Mouse (Mus musculus) brain, embryonic 14.5 days (tissue): ENCODE measurements around the gene Bcl3.

Experiments used
- CTCF ChIP-seq: fragments of 200-500 bp; IDR thresholded peaks from 2 replicates; pipeline ENCODE4 v1.5.1; 2012; ENCODE audit warnings: inconsistent platforms, mild to moderate bottlenecking, moderate library complexity, borderline replicate concordance; ENCODE audit not compliant: insufficient read depth, insufficient read length; ENCODE audit errors: extremely low read depth
- POLR2A ChIP-seq: fragments of 200-500 bp; IDR thresholded peaks from 2 replicates; pipeline ENCODE4 v1.6.1; 2012; ENCODE audit warnings: mild to moderate bottlenecking, inconsistent platforms, borderline replicate concordance; ENCODE audit not compliant: poor library complexity, insufficient read depth, insufficient read length, severe bottlenecking; ENCODE audit errors: extremely low read depth

- TF ChIP-seq CTCF (no peak), POLR2A (no peak)
Measured at GRCm38 (mm10) chr7:19771682-19772081, 50.9 kb downstream of the Bcl3 start.
